Mouse (Mus musculus) ES-E14 (cell line): ENCODE measurements around the gene Hist1h4a.

ENCODE experiments used
- CHD2 ChIP-seq: IDR thresholded peaks from 2 replicates; pipeline ENCODE4 v1.6.1; 2014; ENCODE audit warnings: mild to moderate bottlenecking, low read depth, low read length, inconsistent platforms
- MAFK ChIP-seq: IDR thresholded peaks from 2 replicates; pipeline ENCODE4 v1.6.1; 2014; ENCODE audit warnings: mild to moderate bottlenecking, low read depth, low read length, inconsistent platforms; ENCODE audit not compliant: insufficient read depth
- ZC3H11A ChIP-seq: IDR thresholded peaks from 2 replicates; pipeline ENCODE4 v1.6.1; 2012; ENCODE audit warnings: low read depth, mild to moderate bottlenecking, inconsistent platforms, low read length, borderline replicate concordance
- ZNF384 ChIP-seq: IDR thresholded peaks from 2 replicates; pipeline ENCODE4 v1.6.1; 2012; ENCODE audit warnings: low read depth, low read length, inconsistent platforms

- TF ChIP-seq ZNF384 (no peak), MAFK (no peak), CHD2 (no peak), ZC3H11A (no peak)
These were observed 1.2 kb downstream of the Hist1h4a start for GRCm38 (mm10) chr13:23759916-23760239.
